Mouse (Mus musculus) small intestine, adult 2 months (tissue): ENCODE measurements around the gene Tnfsf11.

ENCODE experiments used
- CTCF ChIP-seq: fragments of 200-500 bp; IDR thresholded peaks from 2 replicates; pipeline ENCODE4 v1.5.1; 2012; ENCODE audit warnings: low read depth, mild to moderate bottlenecking, control low read depth, inconsistent platforms, low read length, moderate library complexity, mixed read lengths; ENCODE audit not compliant: insufficient replicate concordance, insufficient read length; ENCODE audit errors: extremely low read depth
- POLR2A ChIP-seq: fragments of 200-500 bp; IDR thresholded peaks from 2 replicates; pipeline ENCODE4 v1.6.1; 2012; ENCODE audit warnings: low read depth, mild to moderate bottlenecking, control low read depth, inconsistent platforms, low read length, moderate library complexity

- no peak for TF ChIP-seq POLR2A
- no peak for TF ChIP-seq CTCF
These were observed 70.6 kb downstream of the Tnfsf11 start for GRCm38 (mm10) chr14:78237238-78237637.
